Mouse (Mus musculus) cerebral cortex, adult 2 months (tissue): ENCODE results near the gene Rufy4.

Experiments used
- WGBS: fragments of 180-500 bp; shearing (Covaris S2); methylation state at CpG from one replicate; pipeline ENCODE4 v1.1.7; 2018; 5-methylcytosine and 5-hydroxymethylcytosine counted together

The Rufy4 gene

GRCm38 (mm10) chr1:74105660-74106059 is 19.7 kb upstream of the Rufy4 start:
- WGBS: 74% methylated on average over 4 of the region's 4 CpGs

DNA sequence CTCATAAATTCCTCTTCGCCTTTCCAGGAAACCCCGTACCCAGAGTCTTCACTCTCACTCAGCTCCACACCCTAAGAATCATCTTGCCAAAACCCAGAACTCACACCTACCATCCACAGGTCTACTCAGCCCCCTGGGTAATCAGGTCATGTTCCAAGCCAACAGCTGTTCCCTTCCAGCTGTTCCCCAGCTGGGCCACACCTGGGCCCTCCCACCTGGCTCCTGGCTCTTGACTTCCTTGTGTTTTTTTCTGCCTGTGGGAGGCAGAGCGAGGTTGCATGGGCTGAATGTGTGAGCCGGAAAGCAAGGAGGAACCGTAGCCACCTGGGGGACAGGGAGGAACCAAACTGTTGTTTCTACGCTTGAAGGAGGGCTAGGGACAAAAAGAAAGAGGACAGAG is 19.1 kb upstream of the Rufy4 start:
- 83% methylated on average over 6 of the region's 6 CpGs for WGBS

DNA sequence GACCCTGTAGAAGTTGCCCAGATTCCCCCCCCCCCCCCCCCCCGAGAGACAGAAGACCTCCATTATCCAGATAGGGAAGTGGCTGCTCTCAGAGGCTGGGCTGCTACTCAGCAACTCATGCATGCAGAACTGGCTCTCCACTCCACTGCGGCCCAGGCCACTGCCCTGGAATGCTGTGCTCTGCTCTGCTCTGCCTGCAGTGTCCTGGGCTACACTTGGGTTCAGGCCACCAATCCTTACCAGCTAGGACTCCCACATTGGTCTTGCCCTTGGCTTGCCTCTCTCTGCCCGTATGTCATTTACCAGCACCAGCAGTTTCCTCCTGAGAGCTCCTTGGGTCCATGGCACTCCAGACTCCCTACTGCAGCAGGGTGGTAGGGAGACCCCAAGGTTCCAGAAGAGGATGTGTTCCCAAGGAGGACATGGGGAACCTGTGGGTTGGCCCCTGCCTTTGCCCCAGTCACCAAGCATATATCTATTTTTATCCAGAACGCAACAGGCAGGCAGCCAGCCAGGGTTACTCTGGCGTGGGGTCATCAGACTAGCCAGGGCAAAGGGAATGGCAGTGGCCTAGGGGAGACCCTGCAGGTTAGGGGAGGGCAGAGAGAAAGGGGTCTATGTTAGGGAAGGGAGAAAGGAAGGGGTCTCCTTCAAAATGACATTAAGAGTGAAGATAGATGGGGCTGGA is 17.3 kb upstream of the Rufy4 start:
- WGBS: 84% methylated on average over 5 of the region's 5 CpGs

GRCm38 (mm10) chr1:74109670-74110069 is 15.7 kb upstream of the Rufy4 start:
- WGBS: 85% methylated on average over 2 of the region's 2 CpGs

DNA sequence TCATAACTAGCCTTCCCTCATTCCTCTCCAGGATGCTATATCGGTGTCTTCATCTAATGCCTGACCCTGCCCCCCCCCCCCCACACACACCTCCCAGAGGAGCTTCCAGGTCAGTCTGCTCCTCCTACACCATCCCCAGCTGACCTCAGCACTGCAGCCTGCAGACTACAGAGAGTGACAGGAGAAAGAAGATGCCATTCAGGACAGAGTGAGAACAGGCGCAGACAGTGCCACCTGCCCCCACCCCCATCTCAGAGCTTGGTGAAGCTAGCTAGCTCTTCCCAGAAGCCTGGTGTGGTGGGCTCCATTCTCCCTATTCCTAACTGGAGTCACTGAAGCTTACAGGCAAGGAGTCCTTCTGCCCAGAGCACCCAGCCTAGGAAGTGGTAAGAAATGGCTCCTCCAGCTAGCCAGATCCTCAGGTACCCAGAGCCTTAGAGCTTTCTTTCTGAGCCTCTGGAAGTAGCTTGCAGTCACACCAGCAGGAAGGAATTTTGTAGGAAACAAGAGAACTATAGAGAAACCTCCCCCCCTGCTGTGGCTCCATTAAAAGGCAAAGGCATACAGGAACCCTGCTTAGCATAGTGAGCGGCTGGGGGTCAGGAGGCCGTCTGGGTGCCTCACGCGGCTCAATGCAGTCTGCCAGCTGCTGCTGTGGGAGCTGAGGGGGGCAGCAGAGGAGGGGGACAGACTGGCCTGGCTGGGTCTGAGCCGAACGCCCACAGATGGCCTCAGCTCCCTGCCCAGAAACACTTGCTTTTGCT is 14.2 kb upstream of the Rufy4 start:
- WGBS: 45% methylated on average over 8 of the region's 8 CpGs

GRCm38 (mm10) chr1:74111696-74112030 is 13.7 kb upstream of the Rufy4 start:
- 54% methylated on average over 6 of the region's 6 CpGs for WGBS

DNA sequence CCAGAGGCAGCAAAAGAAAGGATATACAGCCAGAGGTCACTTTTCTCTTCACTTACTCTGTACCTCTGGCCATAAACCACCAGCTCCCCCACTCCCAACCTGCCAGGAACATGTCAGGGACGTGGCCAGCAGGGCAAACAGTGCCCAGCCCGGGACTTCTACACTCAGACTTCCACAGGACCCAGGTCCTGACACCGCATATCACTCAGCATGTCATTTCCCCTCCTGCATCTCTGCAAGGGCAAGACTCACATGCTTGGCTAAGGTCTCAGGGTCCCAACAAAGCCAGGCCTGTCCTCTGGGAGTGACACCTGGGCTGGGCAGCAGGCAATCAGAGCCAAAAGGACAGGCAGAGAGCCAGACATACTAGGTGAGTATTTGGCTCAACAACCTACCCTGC is 12.3 kb upstream of the Rufy4 start:
- 80% methylated on average over 3 of the region's 3 CpGs for WGBS

DNA sequence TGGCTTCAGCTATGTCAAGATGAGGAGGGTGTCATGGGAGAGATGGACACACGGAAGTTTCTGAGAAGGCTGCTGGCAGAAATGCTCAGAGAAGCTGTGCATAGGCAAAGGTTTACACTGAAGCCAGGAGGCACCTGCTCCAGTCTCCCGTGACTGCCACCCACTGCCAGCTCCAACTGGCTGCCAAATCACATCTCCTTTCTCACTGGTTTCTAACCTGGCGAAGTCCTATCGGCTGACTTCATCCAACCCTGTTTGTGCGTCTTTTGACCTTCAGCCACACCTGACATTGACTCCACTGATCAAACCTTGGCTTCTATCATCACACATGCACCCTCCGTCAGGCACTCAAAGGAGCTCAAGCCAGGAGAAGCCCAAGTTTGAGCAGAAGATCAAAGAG is 7.5 kb upstream of the Rufy4 start:
- WGBS: 84% methylated on average over 6 of the region's 6 CpGs

- WGBS: 79% methylated on average over 1 of the region's 1 CpGs
Observed at GRCm38 (mm10) chr1:74119115-74119514, 6.2 kb upstream of the Rufy4 start.

GRCm38 (mm10) chr1:74121138-74121537 is 4.2 kb upstream of the Rufy4 start:
- 87% methylated on average over 7 of the region's 7 CpGs for WGBS

- WGBS: 38% methylated on average over 9 of the region's 9 CpGs
Observed at GRCm38 (mm10) chr1:74121821-74122576, 3.3 kb upstream of the Rufy4 start.

DNA sequence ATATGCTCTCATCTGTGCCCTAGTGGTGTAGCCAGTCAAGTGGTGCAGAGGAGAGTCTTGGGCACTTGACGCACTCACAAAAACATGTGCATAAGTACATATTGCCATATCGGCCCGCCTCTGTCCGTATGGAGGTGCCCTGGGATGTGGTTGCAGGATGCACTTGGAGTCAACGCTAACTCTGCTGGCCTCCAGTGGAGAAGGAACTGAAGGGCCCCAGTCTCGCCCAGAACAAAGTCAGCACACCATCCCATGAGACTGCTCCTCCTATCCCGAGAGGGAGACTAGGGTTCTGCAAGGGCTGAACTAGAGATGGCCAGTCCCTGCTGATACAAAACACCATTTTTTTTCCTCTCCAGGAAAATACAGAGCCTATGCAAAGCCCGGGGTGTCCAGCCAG is 2.1 kb upstream of the Rufy4 start:
- WGBS: 88% methylated on average over 8 of the region's 8 CpGs

- 4% methylated on average over 84 of the region's 84 CpGs for WGBS
Observed at GRCm38 (mm10) chr1:74124021-74124981, 1.0 kb upstream of the Rufy4 start, which contains the start of gene Tns1. Gene Tns1 (minus strand): TSS chr1:74124449.

DNA sequence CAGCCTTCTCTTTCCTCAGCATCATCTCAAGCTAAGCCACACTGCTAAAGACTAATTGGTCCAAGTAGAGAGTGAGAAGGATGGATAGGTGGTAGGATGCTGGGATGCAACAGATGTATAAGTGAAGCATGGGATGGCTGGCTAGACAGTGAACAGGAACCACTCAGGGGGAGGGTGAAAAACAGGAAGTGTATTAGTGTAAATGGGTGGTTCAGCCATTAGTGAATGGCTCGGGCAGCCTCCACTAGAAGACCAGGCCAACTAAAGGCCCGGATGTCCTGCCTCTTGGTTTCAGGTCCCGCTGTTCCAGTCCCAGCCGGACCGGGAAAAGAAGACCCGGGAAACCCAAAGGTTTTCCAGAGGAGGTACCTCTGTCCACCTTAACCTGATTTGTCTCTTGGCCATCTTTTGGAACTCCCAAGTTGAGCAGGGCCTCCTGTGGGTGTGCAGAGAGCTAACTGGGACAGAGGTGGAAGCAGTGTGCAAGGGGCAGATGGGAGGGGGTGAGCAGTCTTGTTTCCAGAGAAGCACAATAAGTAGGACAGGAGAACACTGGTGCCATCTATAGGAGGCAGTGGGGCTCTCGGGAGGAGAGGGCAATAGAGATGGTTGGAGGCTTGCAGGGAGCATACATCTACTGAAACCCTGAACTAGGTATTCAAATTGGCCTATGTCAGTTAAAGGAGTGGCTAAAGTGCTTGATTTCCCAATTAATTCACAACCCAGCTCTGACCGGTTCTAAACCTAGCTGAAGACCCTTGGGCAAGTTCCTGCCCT is 5.7 kb downstream of the Rufy4 start:
- 84% methylated on average over 8 of the region's 8 CpGs for WGBS

- WGBS: 73% methylated on average over 3 of the region's 3 CpGs
Observed at GRCm38 (mm10) chr1:74132011-74132410, 6.7 kb downstream of the Rufy4 start.

- WGBS: 63% methylated on average over 6 of the region's 6 CpGs
Observed at GRCm38 (mm10) chr1:74133954-74134353, 8.6 kb downstream of the Rufy4 start.

GRCm38 (mm10) chr1:74135326-74135950 is 10.1 kb downstream of the Rufy4 start:
- WGBS: 86% methylated on average over 6 of the region's 6 CpGs

GRCm38 (mm10) chr1:74139415-74139814 is 14.1 kb downstream of the Rufy4 start:
- WGBS: 50% methylated on average over 3 of the region's 3 CpGs

DNA sequence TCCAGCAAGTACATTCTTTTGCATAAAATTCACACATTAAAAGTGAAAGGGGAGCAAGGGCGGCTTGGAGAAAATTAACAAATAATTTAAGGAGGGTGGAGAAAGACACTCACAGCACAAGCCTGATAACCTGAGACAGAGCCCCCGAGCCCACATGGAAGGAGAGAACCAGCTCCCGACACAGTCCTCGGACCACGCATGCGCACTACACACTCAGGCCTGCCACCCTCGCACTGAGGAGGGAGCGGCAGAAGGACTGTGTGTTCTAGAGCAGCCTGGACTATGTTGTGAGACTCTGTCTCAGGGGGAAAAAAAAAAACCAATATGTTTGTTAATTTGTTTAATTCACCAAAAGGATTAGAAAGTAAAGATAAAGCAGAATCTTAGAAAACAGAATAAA is 16.4 kb downstream of the Rufy4 start:
- 84% methylated on average over 8 of the region's 8 CpGs for WGBS
